Mouse (Mus musculus): ENCODE data around the gene Misp.

- no peak for TF ChIP-seq CTCF (IDR thresholded peaks at IDR 0.05; ENCODE audit: low read depth, low read length)
- no peak for TF ChIP-seq POLR2A (IDR thresholded peaks at IDR 0.05; ENCODE audit: extremely low read depth, insufficient read depth, low read length)
These were observed 38.3 kb downstream of the Misp start for GRCm38 (mm10) chr10:79859116-79859515.

All from liver, adult 2 months (tissue).